Mouse (Mus musculus): ENCODE measurements around the gene Gtpbp8.

The Gtpbp8 gene

GRCm38 (mm10) chr16:44695859-44696620, 50.1 kb downstream of the Gtpbp8 start:
- in situ Hi-C loops (cut with MboI; ENCODE audit: low pct_unique_long_range_greater_than_20kb in 1 of 2, low sequenced_read_pairs in 2 of 2, unreplicated experiment in 1 of 2) = loop anchor here (10.0 to 25.0 kb wide), 2 partner anchors 211 to 409 kb away; no protein-coding TSS in a partner anchor

GRCm38 (mm10) chr16:44695214-44695858, 50.8 kb downstream of the Gtpbp8 start:
- in situ Hi-C loops (cut with MboI; ENCODE audit: low pct_unique_long_range_greater_than_20kb in 1 of 2, low sequenced_read_pairs in 2 of 2, unreplicated experiment in 1 of 2) = loop anchor here (10.0 to 25.0 kb wide), 2 partner anchors 211 to 408 kb away; no protein-coding TSS in a partner anchor

GRCm38 (mm10) chr16:44693695-44694094, 52.5 kb downstream of the Gtpbp8 start:
- in situ Hi-C loops (cut with MboI; ENCODE audit: low pct_unique_long_range_greater_than_20kb in 1 of 2, low sequenced_read_pairs in 2 of 2, unreplicated experiment in 1 of 2) = loop anchor here (10.0 to 25.0 kb wide), 2 partner anchors 209 to 406 kb away; no protein-coding TSS in a partner anchor

- in situ Hi-C loops (cut with MboI; ENCODE audit: low pct_unique_long_range_greater_than_20kb in 1 of 2, low sequenced_read_pairs in 2 of 2, unreplicated experiment in 1 of 2) = loop anchor here (10.0 to 25.0 kb wide), 2 partner anchors 208 to 405 kb away; no protein-coding TSS in a partner anchor
Observed at GRCm38 (mm10) chr16:44692541-44692940, 53.6 kb downstream of the Gtpbp8 start.

GRCm38 (mm10) chr16:44691561-44692141, 54.5 kb downstream of the Gtpbp8 start:
- in situ Hi-C loops (cut with MboI; ENCODE audit: low pct_unique_long_range_greater_than_20kb in 1 of 2, low sequenced_read_pairs in 2 of 2, unreplicated experiment in 1 of 2) = loop anchor here (10.0 to 25.0 kb wide), 2 partner anchors 207 to 404 kb away; no protein-coding TSS in a partner anchor

- in situ Hi-C loops (cut with MboI; ENCODE audit: low pct_unique_long_range_greater_than_20kb in 1 of 2, low sequenced_read_pairs in 2 of 2, unreplicated experiment in 1 of 2) = loop anchor here (10.0 to 25.0 kb wide), 2 partner anchors 206 to 404 kb away; no protein-coding TSS in a partner anchor
Observed at GRCm38 (mm10) chr16:44691066-44691465, 55.1 kb downstream of the Gtpbp8 start.

GRCm38 (mm10) chr16:44690501-44690900, 55.7 kb downstream of the Gtpbp8 start:
- in situ Hi-C loops (cut with MboI; ENCODE audit: low pct_unique_long_range_greater_than_20kb in 1 of 2, low sequenced_read_pairs in 2 of 2, unreplicated experiment in 1 of 2) = loop anchor here (10.0 to 25.0 kb wide), 2 partner anchors 206 to 403 kb away; no protein-coding TSS in a partner anchor

- in situ Hi-C loops (cut with MboI; ENCODE audit: low pct_unique_long_range_greater_than_20kb in 1 of 2, low sequenced_read_pairs in 2 of 2, unreplicated experiment in 1 of 2) = loop anchor here in 1 of 2 experiments (25.0 kb wide), 1 partner anchor 401 kb away; no protein-coding TSS in a partner anchor
Observed at GRCm38 (mm10) chr16:44688507-44688906, 57.7 kb downstream of the Gtpbp8 start.

- in situ Hi-C loops (cut with MboI; ENCODE audit: low pct_unique_long_range_greater_than_20kb in 1 of 2, low sequenced_read_pairs in 2 of 2, unreplicated experiment in 1 of 2) = loop anchor here in 1 of 2 experiments (25.0 kb wide), 1 partner anchor 401 kb away; no protein-coding TSS in a partner anchor
Observed at GRCm38 (mm10) chr16:44687719-44688420, 58.3 kb downstream of the Gtpbp8 start.

GRCm38 (mm10) chr16:44686991-44687718, 59.0 kb downstream of the Gtpbp8 start:
- in situ Hi-C loops (cut with MboI; ENCODE audit: low pct_unique_long_range_greater_than_20kb in 1 of 2, low sequenced_read_pairs in 2 of 2, unreplicated experiment in 1 of 2) = loop anchor here in 1 of 2 experiments (25.0 kb wide), 1 partner anchor 400 kb away; no protein-coding TSS in a partner anchor

Measured in mouse embryonic stem cell (cell line).